Mouse (Mus musculus): ENCODE data around the gene Zfp322a. TPM values are rescaled to one million over a fixed set of nuclear protein-coding genes. Genes with fewer than 3 reads are reported as not detected.
A peak's percentile ranks its signal among the peaks of the same experiment; 100 is the strongest.

Zfp322a gene
- 7.0 and 8.4 TPM in 2 replicates for total RNA-seq (2012; rRNA removed)
- polyA plus RNA-seq (2012; ENCODE audit: insufficient read depth in 1 of 2, insufficient read length in 2 of 2, low read depth in 1 of 2, low replicate concordance in 2 of 2, missing spikeins in 1 of 2) = 1 to 10 TPM in 1 of 2 experiments, not detected in 1; 5.7 TPM

DNA sequence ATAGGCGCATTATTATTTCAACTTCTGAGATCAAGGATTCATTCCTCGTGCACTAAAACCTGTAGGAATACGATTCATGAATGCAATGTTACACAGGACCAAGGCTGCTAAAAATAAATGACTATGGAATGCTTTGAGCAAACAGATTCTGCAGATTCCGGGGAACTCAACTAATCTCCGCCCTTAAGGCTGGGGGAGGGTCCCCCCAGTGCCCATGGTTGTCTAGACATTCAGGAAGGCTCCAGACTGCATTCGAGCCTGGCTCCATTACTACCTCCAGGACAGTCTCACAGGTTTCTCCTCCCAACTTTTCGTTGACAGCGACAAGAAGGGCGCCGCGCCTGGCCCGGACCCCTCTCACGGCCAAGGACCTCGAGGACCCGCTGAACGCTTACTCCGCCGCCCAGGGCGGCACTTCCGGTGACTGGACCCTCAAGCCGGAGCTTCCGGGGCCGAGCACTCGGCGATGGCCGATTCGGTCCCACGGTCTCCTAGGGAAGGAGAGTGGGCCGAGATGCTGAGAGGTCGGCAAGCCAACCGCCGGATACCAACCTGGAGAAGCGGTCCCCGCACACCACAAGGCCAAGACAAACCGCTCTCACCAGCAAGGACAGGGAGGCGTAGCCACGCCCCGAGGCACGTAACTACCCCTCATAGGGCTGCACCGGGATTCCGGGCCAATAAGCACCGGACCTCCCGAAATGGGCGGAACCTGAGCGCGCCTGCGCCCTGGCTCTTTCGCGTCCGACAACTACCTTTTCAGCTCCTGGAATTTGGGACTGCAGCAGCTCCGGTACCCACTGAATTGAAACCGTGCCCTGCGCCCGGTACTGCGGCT, at the start of gene Zfp322a:
Zfp322a (minus strand) TSS at position 626 of the 838 bp plus-strand sequence.
- peak; percentile 98 for DNase-seq (ENCODE audit: low read depth, low spot score)
- Histone ChIP-seq H3K4me3 (ENCODE audit: control insufficient read depth in 1 of 2, insufficient read depth in 1 of 2, low read depth in 2 of 2, low read length in 2 of 2) (peak within 1 kb of the TSS; percentile 81 to 97), H3K27me3 (ENCODE audit: control insufficient read depth in 1 of 2, insufficient read depth in 2 of 2, low read length in 2 of 2) (0 out of 4 replicates have a peak, but pooled peaks cover 0 to 2% of the 10 kb centered on the region in 2 experiments), H3K27ac (ENCODE audit: control insufficient read depth, low read depth, low read length) (peak within 1 kb of the TSS; percentile 88), H3K9me3 (replicated peaks; ENCODE audit: insufficient read depth, low read length) (no peaks in the 10 kb centered on the region), H3K79me2 (ENCODE audit: control insufficient read depth, insufficient read depth, low read length, poor library complexity) (peaks cover 32% of the 10 kb centered on the region), H3K9ac (ENCODE audit: control insufficient read depth, low read depth, low read length, poor library complexity, severe bottlenecking) (peak within 1 kb of the TSS; percentile 95), H3K36me3 (ENCODE audit: control insufficient read depth in 1 of 2, insufficient read depth in 2 of 2, low read length in 2 of 2) (peaks cover 4 to 33% of the 10 kb centered on the region in 2 experiments; a peak in 3 of 4 replicates), H3K4me1 (ENCODE audit: control insufficient read depth in 1 of 2, insufficient read depth in 2 of 2, low read length in 2 of 2) (peaks cover 0 to 10% of the 10 kb centered on the region in 2 experiments; a peak in 3 of 4 replicates)
- TF ChIP-seq RAD21 (IDR thresholded peaks at IDR 0.05; ENCODE audit: low read depth, low read length) = no peak
- TF ChIP-seq ZKSCAN1 (IDR thresholded peaks at IDR 0.05; ENCODE audit: low read depth, low read length) = no peak
- TF ChIP-seq CHD1 (IDR thresholded peaks at IDR 0.05; ENCODE audit: low read depth, low read length) = no peak
- peak; percentile 69; the same call in 1 of the 2 replicates for TF ChIP-seq ZMIZ1 (IDR thresholded peaks at IDR 0.05; ENCODE audit: low read depth, low read length)
- peak; percentile 82 for TF ChIP-seq MAX (IDR thresholded peaks at IDR 0.05; ENCODE audit: low read length)
- no peak for TF ChIP-seq CTCF (IDR thresholded peaks at IDR 0.05 in 2 of 3, conservative IDR thresholded peaks at IDR 0.05 in 1 of 3; ENCODE audit: control insufficient read depth in 1 of 3, insufficient read depth in 1 of 3, low read depth in 2 of 3, low read length in 3 of 3, poor library complexity in 1 of 3, severe bottlenecking in 1 of 3)
- TF ChIP-seq NRF1 (IDR thresholded peaks at IDR 0.05; ENCODE audit: insufficient read depth, low read depth, low read length, poor library complexity, severe bottlenecking) = peak; percentile 83
- peak; percentile 81 for TF ChIP-seq TBP (IDR thresholded peaks at IDR 0.05; ENCODE audit: low read depth, low read length)
- TF ChIP-seq POLR2AphosphoS2 (IDR thresholded peaks at IDR 0.05; ENCODE audit: low read length) = peak; percentile 74; the same call in 1 of the 2 replicates
- peak; percentile 81 to 91 for TF ChIP-seq POLR2A (IDR thresholded peaks at IDR 0.05; ENCODE audit: control insufficient read depth in 1 of 2, insufficient read depth in 1 of 2, low read depth in 1 of 2, low read length in 2 of 2, poor library complexity in 1 of 2)
- TF ChIP-seq MAZ (IDR thresholded peaks at IDR 0.05; ENCODE audit: low read depth, low read length) = peak; percentile 44; the same call in 1 of the 2 replicates
- TF ChIP-seq EP300 (IDR thresholded peaks at IDR 0.05; ENCODE audit: low read depth in 1 of 2, low read length in 2 of 2) = no peak
- TF ChIP-seq NELFE (IDR thresholded peaks at IDR 0.05; ENCODE audit: low read depth, low read length) = peak; percentile 89
- TF ChIP-seq KAT2A (conservative IDR thresholded peaks at IDR 0.05; ENCODE audit: low read depth, low read length) = peak; percentile 42; the same call in 1 of the 2 replicates
- TF ChIP-seq ELF1 (IDR thresholded peaks at IDR 0.05; ENCODE audit: low read depth, low read length) = peak; percentile 71
- peak; percentile 60 for TF ChIP-seq MXI1 (IDR thresholded peaks at IDR 0.05; ENCODE audit: low read depth, low read length)
- no peak for TF ChIP-seq GABPA (IDR thresholded peaks at IDR 0.05; ENCODE audit: low read depth, low read length)
- peak; percentile 37; the same call in 1 of the 2 replicates for TF ChIP-seq TCF12 (IDR thresholded peaks at IDR 0.05; ENCODE audit: low read depth, low read length)
- peak; percentile 68 for TF ChIP-seq MYC (IDR thresholded peaks at IDR 0.05; ENCODE audit: low read depth, low read length)
- TF ChIP-seq BHLHE40 (IDR thresholded peaks at IDR 0.05; ENCODE audit: borderline replicate concordance, low read depth, low read length) = no peak
- 0 out of 2 replicates have a peak, but pooled peaks have one; percentile 38 for TF ChIP-seq UBTF (IDR thresholded peaks at IDR 0.05; ENCODE audit: borderline replicate concordance, insufficient read depth, low read depth, low read length)
- peak; percentile 66; the same call in 1 of the 2 replicates for TF ChIP-seq HCFC1 (IDR thresholded peaks at IDR 0.05; ENCODE audit: low read depth, low read length)
- no peak for TF ChIP-seq TAL1 (IDR thresholded peaks at IDR 0.05; ENCODE audit: low read length)
- TF ChIP-seq SIN3A (IDR thresholded peaks at IDR 0.05; ENCODE audit: low read length) = peak; percentile 80
